Mouse (Mus musculus): ENCODE data around the gene Myef2. TPM values are rescaled to one million over a fixed set of nuclear protein-coding genes. Genes with fewer than 3 reads are reported as not detected.

The Myef2 gene
- polyA plus RNA-seq (2016; fragmentation: Nextera tagmentation; extraction: Ambion mirVana) = 160 and 174 TPM in 2 replicates

DNA sequence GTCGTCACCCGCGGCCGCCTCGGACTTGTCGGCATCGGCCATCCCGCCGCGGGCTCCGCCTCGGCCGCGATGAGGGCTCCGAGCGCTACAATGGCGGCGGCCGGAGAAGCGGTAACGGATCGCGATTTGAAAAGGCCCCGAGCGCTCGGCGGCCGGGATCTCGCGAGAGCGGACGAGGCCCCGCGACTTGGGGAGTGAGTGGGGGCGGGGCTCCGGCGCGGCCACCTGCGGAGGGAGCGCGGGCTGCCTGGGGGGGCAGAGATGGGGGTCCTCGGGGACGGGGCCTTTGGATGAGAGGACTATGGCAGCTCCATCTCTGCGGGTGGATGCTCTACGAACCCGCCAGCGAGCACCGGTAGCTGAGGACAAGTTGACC, at the start of gene Myef2:
Gene Myef2 (minus strand): TSS at position 185 of the 376 bp plus-strand sequence.
- Histone ChIP-seq H3K27ac (peak within 1 kb of the TSS; percentile 100), H3K4me3 (peak within 1 kb of the TSS; percentile 90), H3K36me3 (no peaks in the 10 kb centered on the region), H3K4me1 (replicated peaks) (peaks cover 30% of the 10 kb centered on the region), H3K27me3 (ENCODE audit: insufficient read depth, poor library complexity, severe bottlenecking) (no peaks in the 10 kb centered on the region), H3K9me3 (no peaks in the 10 kb centered on the region)
- under 1% methylated on average over 35 of the region's 48 CpGs for WGBS
- peak; percentile 87 for DNase-seq (ENCODE audit: low spot score)

DNA sequence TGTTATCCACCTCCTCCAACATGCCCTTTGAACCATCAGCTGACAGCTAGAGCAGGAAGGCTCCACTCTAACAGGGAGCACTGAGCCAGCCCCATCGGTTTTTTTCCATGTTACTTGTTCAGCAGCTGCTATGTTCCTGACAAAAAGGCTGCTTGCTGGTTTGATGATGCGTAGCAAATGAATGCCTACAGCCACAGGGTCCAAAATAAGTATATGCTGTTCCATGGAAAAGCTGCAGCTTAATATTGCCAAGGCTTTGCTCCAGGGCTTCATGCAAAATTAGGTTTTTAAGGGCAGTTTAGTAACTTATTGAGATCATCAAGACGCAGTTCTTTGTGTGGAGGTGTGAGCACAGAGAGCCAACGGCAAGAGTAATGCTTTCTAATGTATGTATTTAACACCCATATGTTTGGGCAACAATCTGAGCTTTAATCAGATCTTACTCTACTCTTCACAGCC, 38.6 kb upstream of the Myef2 start:
- 75% methylated on average over 4 of the region's 4 CpGs for WGBS

DNA sequence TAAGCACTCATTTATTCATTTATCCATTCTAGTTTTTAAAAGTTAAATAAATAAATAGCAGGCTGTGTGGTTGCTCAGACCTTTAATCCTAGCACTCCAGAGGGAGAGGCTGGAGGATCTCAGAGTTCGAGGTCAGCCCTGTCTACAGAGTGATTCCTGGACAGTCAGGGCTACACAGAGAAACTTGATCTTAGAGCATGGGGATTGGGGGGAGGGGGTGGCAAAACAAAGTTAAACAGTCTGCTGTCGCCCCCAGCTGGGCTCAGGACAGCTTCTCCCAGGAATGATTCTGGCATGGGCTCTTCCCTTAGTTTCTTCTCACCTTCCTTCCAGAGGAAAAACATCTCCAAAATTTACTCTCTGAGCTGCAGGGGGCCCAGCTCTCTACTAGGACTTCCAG, 32.0 kb upstream of the Myef2 start:
- H3K36me3 ChIP-seq = no peaks in the 10 kb centered on the region

More for the DNA sequence above, 38.6 kb upstream of the Myef2 start:
- Histone ChIP-seq H3K36me3 (no peaks in the 10 kb centered on the region), H3K27me3 (ENCODE audit: insufficient read depth, poor library complexity, severe bottlenecking) (no peaks in the 10 kb centered on the region), H3K9me3 (no peaks in the 10 kb centered on the region), H3K27ac (no peak overlapping the region), H3K4me3 (no peak overlapping the region), H3K4me1 (replicated peaks) (no peaks in the 10 kb centered on the region)
- no peak for DNase-seq (ENCODE audit: low spot score)

DNA sequence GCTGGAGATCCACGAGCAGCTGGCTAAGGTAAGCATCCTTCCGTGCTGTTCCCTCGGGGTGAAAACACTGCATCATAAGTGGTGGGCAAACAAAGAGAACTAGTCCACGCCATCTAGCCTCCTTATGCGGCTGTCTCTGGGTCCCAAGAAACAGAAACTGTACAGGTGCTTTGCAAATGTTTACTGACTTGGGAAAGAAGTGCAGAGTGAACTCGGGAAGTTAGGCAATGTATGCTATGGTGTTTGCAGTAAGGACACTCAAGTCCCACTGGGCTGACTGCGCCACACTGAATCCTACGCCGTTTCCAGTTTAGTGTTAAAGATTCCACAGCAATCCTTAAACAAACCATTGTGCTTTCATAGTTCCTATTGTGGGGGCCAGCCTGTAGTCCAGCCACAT, 30.8 kb upstream of the Myef2 start:
- H3K4me1 ChIP-seq (replicated peaks) = no peaks in the 10 kb centered on the region
- no peaks in the 10 kb centered on the region for H3K9me3 ChIP-seq
- no peak for DNase-seq (ENCODE audit: low spot score)
- 84% methylated on average over 9 of the region's 9 CpGs for WGBS
- no peak overlapping the region for H3K4me3 ChIP-seq
- H3K27ac ChIP-seq = no peak overlapping the region
- H3K27me3 ChIP-seq (ENCODE audit: insufficient read depth, poor library complexity, severe bottlenecking) = no peaks in the 10 kb centered on the region
- no peaks in the 10 kb centered on the region for H3K36me3 ChIP-seq

More for the DNA sequence above, 32.0 kb upstream of the Myef2 start:
- no peak overlapping the region for H3K27ac ChIP-seq
- peak; percentile 29 for DNase-seq (ENCODE audit: low spot score)
- 23% methylated on average over 2 of the region's 2 CpGs for WGBS
- no peak overlapping the region for H3K4me3 ChIP-seq
- no peaks in the 10 kb centered on the region for H3K27me3 ChIP-seq (ENCODE audit: insufficient read depth, poor library complexity, severe bottlenecking)
- H3K4me1 ChIP-seq (replicated peaks) = no peaks in the 10 kb centered on the region
- H3K9me3 ChIP-seq = no peaks in the 10 kb centered on the region

DNA sequence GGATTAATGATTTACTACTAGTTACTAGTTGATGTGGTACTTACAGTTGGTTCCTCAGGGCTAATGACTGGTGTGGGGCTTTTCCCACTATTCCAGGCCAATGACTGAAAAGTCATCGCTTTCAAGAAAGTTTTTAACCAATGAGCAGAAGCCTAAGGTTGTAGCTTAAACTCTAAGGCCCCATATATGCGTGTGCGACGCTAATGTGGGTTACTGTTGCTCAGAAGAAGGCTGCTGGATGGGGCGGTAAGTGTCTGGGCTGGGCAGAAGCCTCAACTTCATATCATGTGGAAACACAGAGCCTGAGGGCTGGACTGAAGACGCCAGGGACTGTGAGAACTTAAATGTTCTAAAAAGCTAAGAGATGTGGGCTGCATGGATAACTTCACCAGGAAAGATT, 28.9 kb upstream of the Myef2 start, which contains the start of gene Slc12a1:
Gene Slc12a1 (plus strand): TSS at position 118 of the 400 bp plus-strand sequence.
- no peaks in the 10 kb centered on the region for H3K4me1 ChIP-seq (replicated peaks)
- H3K36me3 ChIP-seq = no peaks in the 10 kb centered on the region
- H3K9me3 ChIP-seq = no peaks in the 10 kb centered on the region
- WGBS = 91% methylated on average over 6 of the region's 6 CpGs
- DNase-seq (ENCODE audit: low spot score) = no peak
- H3K4me3 ChIP-seq = no peak within 1 kb of the TSS
- H3K27ac ChIP-seq = no peak within 1 kb of the TSS
- H3K27me3 ChIP-seq (ENCODE audit: insufficient read depth, poor library complexity, severe bottlenecking) = no peaks in the 10 kb centered on the region

DNA sequence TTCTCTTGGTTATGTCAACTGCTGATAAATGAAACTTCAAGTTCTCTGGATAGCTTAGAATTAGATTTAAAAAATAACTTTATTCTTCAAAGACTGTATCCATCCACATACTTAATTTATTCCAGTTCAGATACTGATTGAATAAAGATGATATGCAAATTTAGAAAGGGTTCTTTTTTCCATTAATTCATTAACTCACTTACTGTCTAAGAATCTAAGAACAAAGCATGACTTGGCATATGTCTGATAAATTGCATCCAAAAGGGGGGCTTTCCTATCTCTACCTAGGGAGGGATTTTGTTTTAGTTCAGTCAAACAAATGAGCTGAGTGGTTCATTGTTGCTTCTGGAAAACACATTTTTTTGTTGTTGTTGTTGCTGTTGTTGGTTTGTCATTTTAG, 18.9 kb upstream of the Myef2 start:
- no peaks in the 10 kb centered on the region for H3K4me1 ChIP-seq (replicated peaks)
- H3K4me3 ChIP-seq = no peak overlapping the region
- H3K27me3 ChIP-seq (ENCODE audit: insufficient read depth, poor library complexity, severe bottlenecking) = no peaks in the 10 kb centered on the region
- no peak overlapping the region for H3K27ac ChIP-seq
- no peaks in the 10 kb centered on the region for H3K36me3 ChIP-seq
- DNase-seq (ENCODE audit: low spot score) = no peak
- no peaks in the 10 kb centered on the region for H3K9me3 ChIP-seq

DNA sequence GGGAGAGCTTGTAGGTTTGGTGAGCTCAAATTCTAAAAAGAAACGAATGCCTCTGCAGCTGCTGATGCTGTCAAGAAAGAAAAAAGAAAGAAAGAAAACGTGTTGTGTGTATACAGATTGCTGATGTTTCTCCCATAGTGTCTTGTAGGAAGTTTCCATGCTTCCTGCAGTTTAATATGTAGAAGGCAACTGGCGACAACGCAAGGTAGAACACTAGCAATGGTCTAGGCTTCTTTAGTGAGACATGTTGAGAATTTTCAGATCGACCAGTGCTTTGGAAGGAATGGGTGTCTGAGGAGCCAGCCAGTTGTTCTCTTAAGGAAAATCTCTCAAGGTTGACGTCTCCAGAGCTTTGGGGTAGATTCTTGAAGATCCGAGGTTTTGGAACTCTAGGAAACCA, 13.4 kb upstream of the Myef2 start:
- Histone ChIP-seq H3K27me3 (ENCODE audit: insufficient read depth, poor library complexity, severe bottlenecking) (no peaks in the 10 kb centered on the region; the same call in 1 of the 2 replicates), H3K4me1 (replicated peaks) (peaks cover 14% of the 10 kb centered on the region; the same call in 1 of the 2 replicates), H3K36me3 (no peaks in the 10 kb centered on the region), H3K4me3 (peak overlapping the region; percentile 49), H3K9me3 (no peaks in the 10 kb centered on the region), H3K27ac (no peak overlapping the region)
- DNase-seq (ENCODE audit: low spot score) = no peak
- WGBS = 30% methylated on average over 7 of the region's 7 CpGs

DNA sequence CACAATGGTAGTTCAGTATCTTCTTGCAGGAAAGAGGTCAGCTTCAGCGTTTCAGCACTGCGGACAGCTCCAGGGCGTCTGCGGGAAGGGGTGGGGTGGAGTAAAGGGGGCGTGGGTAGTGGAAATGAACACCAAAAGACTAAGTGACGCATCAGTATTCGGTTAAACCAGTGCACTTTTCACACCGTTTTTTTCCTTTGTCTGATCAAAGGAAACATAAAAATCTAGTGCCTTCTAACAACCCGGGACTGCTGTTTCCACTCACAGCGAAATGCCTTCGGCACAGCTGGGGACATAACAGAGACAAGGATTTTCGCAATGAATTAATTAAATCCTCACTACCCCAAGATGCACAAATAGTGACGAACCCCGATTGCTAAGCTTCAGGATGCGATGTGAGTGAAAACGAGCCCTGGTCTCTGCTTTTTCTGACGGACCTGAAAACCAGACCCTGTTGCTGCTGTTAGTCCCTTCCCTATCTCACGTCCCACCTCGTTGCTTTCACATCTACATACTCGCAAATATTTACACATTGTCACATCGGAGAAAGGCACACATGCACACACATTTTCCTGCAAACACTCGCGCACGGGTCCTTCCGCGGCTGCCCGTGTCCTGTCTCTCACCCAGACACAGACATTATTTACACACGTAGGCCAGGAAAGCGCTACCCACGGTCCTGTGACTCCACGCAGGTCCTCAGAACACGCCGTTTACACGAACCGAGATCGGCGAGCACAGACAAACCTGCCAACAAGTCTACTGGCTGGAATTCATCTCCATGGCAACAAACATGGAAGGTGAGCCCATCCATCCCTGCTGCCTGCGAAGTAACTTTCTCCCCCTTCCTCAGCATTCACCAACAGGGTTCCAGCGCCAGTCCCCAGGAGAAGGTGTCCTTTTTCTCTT, 12.7 kb upstream of the Myef2 start, which contains the start of gene Ctxn2:
Gene Ctxn2 (plus strand): TSS at position 790 of the 909 bp plus-strand sequence.
- 1% methylated on average over 39 of the region's 39 CpGs for WGBS
- no peaks in the 10 kb centered on the region for H3K36me3 ChIP-seq
- peak; percentile 86 for DNase-seq (ENCODE audit: low spot score)
- H3K4me3 ChIP-seq = peak within 1 kb of the TSS; percentile 49
- H3K4me1 ChIP-seq (replicated peaks) = peaks cover 14% of the 10 kb centered on the region; the same call in 1 of the 2 replicates
- H3K27me3 ChIP-seq (ENCODE audit: insufficient read depth, poor library complexity, severe bottlenecking) = no peaks in the 10 kb centered on the region; the same call in 1 of the 2 replicates
- no peak within 1 kb of the TSS for H3K27ac ChIP-seq
- H3K9me3 ChIP-seq = no peaks in the 10 kb centered on the region

DNA sequence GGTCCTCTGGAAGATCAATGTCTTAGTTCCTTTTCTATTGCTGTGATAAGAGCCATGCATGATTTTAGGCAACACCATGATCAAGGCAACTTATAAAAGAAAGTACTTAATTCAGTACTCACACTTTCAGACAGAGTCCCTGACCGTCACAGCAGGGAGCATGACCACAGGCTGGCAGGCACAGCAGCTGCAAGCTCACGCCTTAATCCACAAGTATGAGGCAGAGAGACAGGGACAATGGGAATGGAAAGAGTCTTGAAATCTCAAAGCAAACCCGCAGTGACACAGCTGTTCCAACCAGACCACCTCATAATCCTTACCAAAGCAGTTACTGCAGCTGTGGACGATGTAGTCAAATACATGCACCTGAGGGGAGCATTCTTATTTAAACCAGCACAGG, 10.7 kb upstream of the Myef2 start:
- WGBS = 30% methylated on average over 4 of the region's 4 CpGs
- Histone ChIP-seq H3K36me3 (no peaks in the 10 kb centered on the region), H3K27ac (no peak overlapping the region), H3K4me1 (replicated peaks) (peaks cover 14% of the 10 kb centered on the region; the same call in 1 of the 2 replicates), H3K9me3 (no peaks in the 10 kb centered on the region), H3K4me3 (no peak overlapping the region), H3K27me3 (ENCODE audit: insufficient read depth, poor library complexity, severe bottlenecking) (no peaks in the 10 kb centered on the region; the same call in 1 of the 2 replicates)
- no peak for DNase-seq (ENCODE audit: low spot score)

DNA sequence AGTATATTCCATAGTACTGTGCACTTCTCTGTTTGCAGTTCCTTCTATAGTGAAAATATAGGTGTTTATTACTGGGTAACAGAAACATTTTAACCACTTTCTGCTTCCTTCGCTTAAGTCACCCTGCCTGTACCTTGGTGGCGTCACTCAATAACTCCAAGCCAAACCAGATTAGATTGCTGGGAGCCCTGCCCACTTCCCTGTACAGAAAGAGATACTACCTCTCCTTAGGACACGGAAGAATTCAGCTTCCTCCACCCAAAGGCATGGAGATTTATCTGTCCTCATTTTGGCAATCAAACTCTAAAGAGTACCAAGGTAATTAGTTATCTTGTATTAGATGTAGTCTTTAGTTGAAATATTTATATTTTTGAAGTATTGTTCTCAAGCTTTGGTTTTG, 3.3 kb upstream of the Myef2 start:
- Histone ChIP-seq H3K9me3 (no peaks in the 10 kb centered on the region), H3K4me1 (replicated peaks) (peaks cover 7% of the 10 kb centered on the region), H3K4me3 (no peak overlapping the region), H3K27ac (no peak overlapping the region), H3K27me3 (ENCODE audit: insufficient read depth, poor library complexity, severe bottlenecking) (no peaks in the 10 kb centered on the region), H3K36me3 (no peaks in the 10 kb centered on the region)
- DNase-seq (ENCODE audit: low spot score) = no peak
- WGBS = 88% methylated on average over 3 of the region's 3 CpGs

DNA sequence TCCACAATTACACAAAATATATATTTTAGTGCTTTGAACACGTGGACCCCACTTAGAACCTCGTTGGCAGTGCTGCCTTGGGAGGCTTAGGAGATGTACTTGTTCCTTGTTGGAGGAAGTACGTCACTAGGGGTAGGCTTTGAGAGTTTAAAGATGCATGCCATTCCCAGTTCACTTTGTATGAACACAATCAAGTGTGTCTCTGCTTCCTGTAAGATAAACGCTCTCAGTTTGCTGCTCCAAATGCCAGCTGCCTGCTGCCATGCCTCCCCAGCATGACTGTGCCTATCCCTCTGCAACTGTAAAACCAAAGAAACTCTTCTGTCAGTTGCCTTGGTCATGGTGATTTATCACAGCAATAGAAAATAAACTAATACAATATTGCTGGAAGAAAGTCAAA, 2.4 kb upstream of the Myef2 start:
- H3K27ac ChIP-seq = no peak overlapping the region
- H3K4me1 ChIP-seq (replicated peaks) = peaks cover 17% of the 10 kb centered on the region
- DNase-seq (ENCODE audit: low spot score) = no peak
- no peak overlapping the region for H3K4me3 ChIP-seq
- no peaks in the 10 kb centered on the region for H3K9me3 ChIP-seq
- H3K36me3 ChIP-seq = no peaks in the 10 kb centered on the region
- 35% methylated on average over 4 of the region's 4 CpGs for WGBS
- H3K27me3 ChIP-seq (ENCODE audit: insufficient read depth, poor library complexity, severe bottlenecking) = no peaks in the 10 kb centered on the region

DNA sequence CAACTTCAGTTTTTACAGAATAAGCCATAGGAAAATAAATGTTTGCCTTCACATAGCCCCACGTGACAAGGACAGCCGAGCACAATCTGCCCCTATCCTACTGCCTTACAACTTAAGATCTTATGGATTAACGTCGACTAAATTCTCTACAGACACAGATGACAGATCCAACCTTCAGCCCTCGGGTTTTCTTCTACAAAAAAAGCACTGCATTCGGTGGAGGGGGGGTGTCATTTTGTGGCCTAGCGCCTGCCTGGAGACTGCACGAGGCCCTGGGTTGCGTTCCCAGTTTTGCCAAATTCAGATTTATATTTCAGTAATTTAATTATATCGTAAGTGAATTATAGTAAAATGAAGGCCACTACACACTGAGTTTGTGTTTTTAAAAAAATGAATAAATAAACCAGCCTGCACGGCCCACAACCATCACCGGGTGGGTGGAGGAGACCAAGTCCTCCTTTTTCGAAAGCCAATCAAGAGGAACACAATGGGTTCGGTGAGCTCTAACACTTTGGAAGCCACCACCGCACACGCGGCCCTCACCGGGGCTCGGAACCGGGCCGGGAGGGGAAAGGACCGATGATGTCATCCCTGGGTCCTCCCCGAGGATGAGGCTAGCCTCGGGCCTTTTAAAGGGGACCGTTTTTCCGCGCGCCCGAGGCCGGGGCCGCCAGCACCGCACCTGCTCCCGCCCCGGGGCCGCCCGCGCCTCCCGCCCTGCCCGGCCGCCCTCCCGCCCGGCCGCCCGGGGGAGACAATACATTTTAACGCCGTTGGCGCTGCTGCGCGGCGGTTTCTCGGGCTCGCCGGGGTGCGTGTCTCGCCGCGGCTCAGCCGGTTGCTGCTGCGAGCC, 611 bp downstream of the Myef2 start:
- H3K4me3 ChIP-seq = peak overlapping the region; percentile 90

More for the DNA sequence above, 611 bp downstream of the Myef2 start:
- Histone ChIP-seq H3K36me3 (no peaks in the 10 kb centered on the region), H3K27ac (peak overlapping the region; percentile 100), H3K4me1 (replicated peaks) (peaks cover 30% of the 10 kb centered on the region), H3K9me3 (no peaks in the 10 kb centered on the region), H3K27me3 (ENCODE audit: insufficient read depth, poor library complexity, severe bottlenecking) (no peaks in the 10 kb centered on the region)
- DNase-seq (ENCODE audit: low spot score) = peak; percentile 56
- WGBS = under 1% methylated on average over 59 of the region's 59 CpGs
